Mouse (Mus musculus) adrenal gland, postnatal 0 days (tissue): ENCODE results near the gene Mrps24. TPM values are rescaled to one million over a fixed set of nuclear protein-coding genes. Genes with fewer than 3 reads are reported as not detected.

Experiments used
- polyA plus RNA-seq: library from polyadenylated mRNA; unstranded; fragments of >200 nt; fragmentation: Nextera tagmentation; extraction: Ambion mirVana; gene quantifications from 2 replicates; pipeline ENCODE4 v1.2.1, GENCODE M21; 2015

Gene Mrps24
- polyA plus RNA-seq = 376 and 410 TPM in 2 replicates

GRCm38 (mm10) chr11:5715630-5716105 is at the start of gene Mrps24:
TSS of gene Mrps24 (minus strand) at chr11:5715680.

GRCm38 (mm10) chr11:5761820-5762632 is 46.5 kb upstream of the Mrps24 start, which contains the start of gene Urgcp:
TSS of gene Urgcp (minus strand) at chr11:5762376.

Other genes with a start within 250 kb of the Mrps24 start
- 141 and 175 TPM in 2 replicates for gene Xbp1, start 195.0 kb downstream of the Mrps24 start, polyA plus RNA-seq
- 12.5 and 13.3 TPM in 2 replicates for gene Ccdc117, start 173.5 kb downstream of the Mrps24 start, polyA plus RNA-seq
- 0.33 TPM in 1 of 2 replicates, not detected in the other for gene Ankrd36, start 146.0 kb downstream of the Mrps24 start, polyA plus RNA-seq
- gene Urgcp, start 46.7 kb upstream of the Mrps24 start, polyA plus RNA-seq = 17.3 and 24.6 TPM in 2 replicates
- 59.9 and 79.1 TPM in 2 replicates for gene Dbnl, start 72.8 kb upstream of the Mrps24 start, polyA plus RNA-seq
- 4.6 and 9.2 TPM in 2 replicates for gene Pgam2, start 88.1 kb upstream of the Mrps24 start, polyA plus RNA-seq
- gene Polm, start 122.3 kb upstream of the Mrps24 start, polyA plus RNA-seq = 6.1 and 8.7 TPM in 2 replicates
- 159 and 335 TPM in 2 replicates for gene Aebp1, start 146.3 kb upstream of the Mrps24 start, polyA plus RNA-seq
- 42.4 and 50.9 TPM in 2 replicates for gene Pold2, start 162.6 kb upstream of the Mrps24 start, polyA plus RNA-seq
- gene Myl7, start 183.1 kb upstream of the Mrps24 start, polyA plus RNA-seq = 10.7 and 13.7 TPM in 2 replicates
- gene Gck, start 234.4 kb upstream of the Mrps24 start, polyA plus RNA-seq = 3.6 and 3.9 TPM in 2 replicates
- gene Ykt6, start 240.0 kb upstream of the Mrps24 start, polyA plus RNA-seq = 34.0 and 43.6 TPM in 2 replicates